Mouse (Mus musculus) c-Kit-positive CD71-positive TER-119-positive erythroid progenitor cells, embryonic 14.5 days (primary cell): Measurements from ENCODE around the gene Gps1.
A peak's percentile ranks its signal among the peaks of the same experiment; 100 is the strongest.
"Not testable (repeated sequence)": the region's sequence is repeated elsewhere in the genome, so short reads cannot be mapped to it uniquely, and the experiment has no call there.

Source experiments
- DNase-seq: peaks from one replicate; pipeline ENCODE4 v3.0.0-alpha.2; 2013; ENCODE audit warnings: low spot score

The Gps1 gene

DNA sequence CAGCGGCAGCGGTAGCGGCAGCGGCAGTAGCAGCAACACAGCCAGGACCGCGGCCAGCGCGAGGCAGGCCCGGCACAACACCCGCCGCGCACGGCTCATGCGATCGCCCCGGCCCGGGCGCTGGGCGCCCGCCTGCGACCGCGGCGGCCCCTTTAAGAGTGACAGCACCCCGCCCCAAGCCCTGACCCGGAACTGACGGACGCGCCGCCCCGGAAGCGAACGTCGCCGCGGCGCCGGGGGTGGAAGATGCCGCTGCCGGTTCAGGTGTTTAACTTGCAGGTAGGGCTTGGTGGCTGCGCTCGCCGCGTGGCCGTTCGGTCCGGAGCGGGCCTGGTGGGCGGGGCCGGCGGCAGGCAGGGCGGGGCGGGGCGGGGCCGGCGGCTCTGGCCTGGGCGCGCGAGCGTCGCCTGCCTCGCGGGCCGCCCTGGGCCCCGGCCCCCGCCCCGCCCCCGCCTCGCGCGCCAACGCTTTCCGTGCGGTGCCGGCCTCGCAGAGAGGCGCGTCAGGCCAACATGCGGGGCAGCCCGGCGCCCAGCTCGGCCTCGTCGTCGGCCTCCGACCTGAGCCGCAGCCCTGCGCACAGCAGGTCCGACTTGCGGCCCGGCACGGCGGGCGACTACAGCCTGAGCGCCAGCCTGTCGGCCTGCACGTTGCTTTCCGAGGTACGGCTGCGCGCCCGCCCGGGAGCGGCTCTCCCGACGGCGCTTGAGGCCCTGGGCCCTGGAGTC lies at the start of gene Gps1, which contains the start of gene Rfng:
Gene Gps1, plus strand, starts transcription at position 209 of the 728 bp plus-strand sequence.
Gene Rfng, minus strand, starts transcription at position 144 of the 728 bp plus-strand sequence.
- DNase-seq: peak; percentile 73

DNA sequence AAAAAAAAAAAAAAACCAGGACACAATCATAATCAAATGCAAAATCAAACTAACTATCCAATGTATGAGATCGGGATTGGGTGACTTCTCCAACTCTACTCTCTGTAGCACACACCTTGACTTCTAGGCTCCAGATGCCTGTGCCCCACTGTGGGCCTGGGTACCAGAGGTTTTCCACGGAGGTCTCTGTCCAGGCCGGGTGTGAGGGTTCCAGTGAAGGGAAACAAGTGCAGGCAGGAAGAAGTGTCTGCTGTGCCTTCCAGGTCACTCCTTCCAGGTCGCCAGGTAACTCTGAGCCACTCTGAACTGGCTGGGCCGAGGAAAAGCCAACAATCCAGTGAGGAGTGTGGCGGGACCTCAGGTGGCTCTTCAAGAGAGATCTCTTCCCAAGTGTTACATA lies 47.6 kb upstream of the Gps1 start:
- DNase-seq: no peak

DNA sequence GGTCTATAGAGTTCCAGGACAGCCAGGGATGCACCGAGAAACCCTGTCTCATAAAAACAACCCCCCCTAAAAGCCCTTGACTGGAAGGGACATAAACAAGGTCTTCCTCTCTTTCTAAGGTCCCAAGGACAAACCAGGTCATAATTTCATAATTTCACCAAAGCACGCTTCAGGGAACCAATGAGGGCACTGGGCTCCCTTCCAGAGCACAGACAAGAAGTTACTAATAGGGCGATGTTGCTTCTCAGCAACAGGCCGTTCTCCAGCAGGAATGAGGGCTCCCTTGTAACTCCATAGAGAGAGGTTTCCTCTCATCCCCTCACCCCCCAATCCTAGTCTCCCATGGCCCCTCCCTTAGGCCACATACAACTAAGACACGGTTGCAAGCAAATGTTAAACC lies 43.1 kb upstream of the Gps1 start:
- no peak for DNase-seq

GRCm38 (mm10) chr11:120744121-120744701 lies 39.9 kb upstream of the Gps1 start:
- DNase-seq: no peak

DNA sequence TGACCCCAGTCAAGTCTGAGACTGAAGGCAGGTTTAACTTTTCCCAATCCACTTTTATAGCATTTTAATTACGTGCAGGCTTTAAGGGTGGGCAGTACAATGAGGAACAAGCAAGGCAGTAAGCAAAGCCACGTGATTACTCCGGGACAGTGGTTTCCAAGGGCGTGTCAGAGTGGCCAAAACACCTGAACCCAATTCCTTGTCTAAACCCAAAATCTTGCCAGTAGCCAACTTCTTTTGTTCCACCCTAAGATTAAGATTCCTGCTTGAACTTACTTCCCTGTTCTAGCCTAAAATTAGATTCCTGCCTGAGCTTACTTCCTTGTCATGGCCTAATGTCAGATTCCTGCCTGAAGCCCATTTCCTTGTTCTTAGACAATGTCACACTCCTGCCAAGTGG lies 36.1 kb upstream of the Gps1 start:
- no peak for DNase-seq

GRCm38 (mm10) chr11:120749430-120749829 lies 34.6 kb upstream of the Gps1 start:
- peak; percentile 44 for DNase-seq

DNA sequence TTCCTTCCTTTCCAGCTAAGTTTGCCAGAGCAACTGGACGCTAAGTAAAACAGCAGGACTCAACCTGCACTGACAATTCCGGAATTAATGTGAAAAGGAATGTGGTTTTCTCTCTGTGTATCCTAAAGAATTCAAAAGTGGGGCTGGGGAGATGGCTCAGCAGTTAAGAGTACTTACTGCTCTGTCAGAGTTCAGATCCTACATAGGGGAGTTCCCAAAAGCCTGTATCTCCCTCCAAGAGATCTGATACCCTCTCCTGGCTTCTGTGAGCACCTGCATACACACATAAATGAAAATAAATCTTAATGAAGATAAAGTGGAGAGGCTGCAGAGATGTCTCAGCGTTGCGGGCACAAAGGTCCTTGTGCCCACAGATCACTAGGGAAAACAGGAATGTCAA lies 32.5 kb upstream of the Gps1 start:
- no peak for DNase-seq

DNA sequence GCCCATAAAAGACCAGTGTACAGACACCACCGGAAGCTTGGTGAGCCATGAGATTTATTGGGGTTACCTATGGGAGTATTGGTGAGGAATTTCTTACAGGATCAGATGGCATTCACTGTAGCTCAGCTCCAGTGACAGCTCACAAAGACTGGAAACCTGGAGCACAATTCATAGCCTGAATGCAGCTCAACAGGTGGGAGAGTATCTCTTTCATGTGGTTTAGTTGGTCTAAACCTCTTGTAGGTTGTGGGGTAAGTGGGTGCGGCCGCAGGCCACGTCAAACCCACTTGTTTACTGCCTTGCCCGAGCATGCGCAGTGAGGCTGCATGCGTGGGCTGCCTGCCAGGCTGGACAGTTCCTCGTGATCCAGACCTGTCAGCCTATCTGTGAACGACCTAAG lies 23.8 kb upstream of the Gps1 start:
- no peak for DNase-seq

GRCm38 (mm10) chr11:120761811-120762671 lies 22.0 kb upstream of the Gps1 start:
- DNase-seq: no peak

DNA sequence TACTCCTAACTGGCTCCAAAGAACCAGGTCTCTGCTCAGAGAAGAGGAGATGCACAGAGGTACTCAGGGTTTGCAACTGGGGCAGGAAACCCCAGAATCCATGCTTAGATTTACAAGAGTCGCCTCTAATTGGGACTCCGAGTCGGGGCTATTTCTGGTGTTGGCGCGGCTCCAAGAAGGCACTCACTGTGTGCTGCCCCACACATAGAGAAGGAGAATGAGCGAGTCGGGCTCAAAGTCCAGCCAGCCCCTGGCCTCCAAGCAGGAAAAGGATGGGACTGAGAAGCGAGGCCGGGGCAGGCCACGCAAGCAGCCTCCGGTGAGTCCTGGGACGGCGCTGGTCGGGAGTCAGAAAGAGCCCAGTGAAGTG lies 21.4 kb upstream of the Gps1 start, which contains the start of gene Hmga1b:
Gene Hmga1b, plus strand, starts transcription at position 123 of the 370 bp plus-strand sequence.
- not testable (repeated sequence) for DNase-seq

DNA sequence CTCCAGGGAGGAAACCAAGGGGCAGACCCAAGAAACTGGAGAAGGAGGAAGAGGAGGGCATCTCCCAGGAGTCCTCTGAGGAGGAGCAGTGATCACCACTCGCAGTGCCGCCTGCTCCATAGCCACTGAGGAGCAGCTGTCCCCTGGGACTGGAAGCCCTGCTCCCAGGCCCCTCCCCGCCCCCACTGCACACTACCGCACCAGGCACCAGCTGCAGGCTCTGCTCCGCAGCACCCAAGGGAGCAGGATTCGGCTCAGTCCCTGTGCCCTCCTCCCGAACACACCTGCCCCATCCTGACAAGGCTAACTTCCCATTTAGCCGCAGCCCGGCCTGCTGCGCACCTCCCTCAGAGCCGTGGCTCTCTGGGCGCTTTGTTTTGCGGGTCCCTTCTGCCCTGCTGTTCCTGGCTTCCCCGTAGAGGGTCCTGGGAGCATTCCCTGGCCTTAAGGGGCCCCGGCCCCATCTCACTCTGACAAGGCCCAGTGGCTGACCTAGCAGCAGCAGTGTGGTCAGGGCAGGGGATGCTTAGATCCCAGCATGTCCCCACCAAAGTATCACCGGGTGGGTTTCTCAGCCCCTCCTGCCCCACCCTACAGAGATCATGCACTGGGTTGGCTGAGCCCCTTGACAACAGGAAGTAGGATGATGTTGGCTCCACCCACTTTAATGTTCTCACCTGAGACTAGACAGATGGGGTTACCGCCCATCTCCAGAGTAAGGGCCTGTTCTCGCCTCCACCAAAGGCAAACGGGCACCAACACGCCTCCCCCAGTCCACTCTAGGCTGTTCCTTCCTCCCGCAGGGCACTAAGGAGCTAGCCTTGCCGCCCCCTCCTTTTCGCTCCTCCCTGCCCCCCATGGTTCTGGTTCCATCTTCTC lies 20.7 kb upstream of the Gps1 start:
- not testable (repeated sequence) for DNase-seq

DNA sequence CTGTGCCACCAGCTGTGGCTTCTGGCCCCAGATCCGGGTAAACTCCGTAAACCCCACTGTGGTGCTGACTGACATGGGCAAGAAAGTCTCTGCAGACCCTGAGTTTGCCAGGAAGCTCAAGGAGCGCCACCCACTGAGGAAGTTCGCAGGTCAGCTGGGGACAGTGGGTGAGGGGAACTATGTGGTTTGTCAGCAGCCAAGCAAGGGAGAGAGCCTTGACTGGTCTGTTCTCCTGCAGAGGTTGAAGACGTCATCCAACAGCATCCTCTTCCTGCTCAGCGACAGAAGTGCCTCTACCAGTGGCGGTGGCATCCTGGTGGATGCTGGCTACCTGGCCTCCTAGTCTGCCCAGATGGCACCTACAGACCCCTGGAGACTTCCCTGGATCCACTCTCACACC lies 17.0 kb upstream of the Gps1 start:
- DNase-seq: not testable (repeated sequence)

GRCm38 (mm10) chr11:120768206-120768605 lies 15.9 kb upstream of the Gps1 start:
- no peak for DNase-seq

GRCm38 (mm10) chr11:120772749-120773148 lies 11.3 kb upstream of the Gps1 start:
- no peak for DNase-seq

DNA sequence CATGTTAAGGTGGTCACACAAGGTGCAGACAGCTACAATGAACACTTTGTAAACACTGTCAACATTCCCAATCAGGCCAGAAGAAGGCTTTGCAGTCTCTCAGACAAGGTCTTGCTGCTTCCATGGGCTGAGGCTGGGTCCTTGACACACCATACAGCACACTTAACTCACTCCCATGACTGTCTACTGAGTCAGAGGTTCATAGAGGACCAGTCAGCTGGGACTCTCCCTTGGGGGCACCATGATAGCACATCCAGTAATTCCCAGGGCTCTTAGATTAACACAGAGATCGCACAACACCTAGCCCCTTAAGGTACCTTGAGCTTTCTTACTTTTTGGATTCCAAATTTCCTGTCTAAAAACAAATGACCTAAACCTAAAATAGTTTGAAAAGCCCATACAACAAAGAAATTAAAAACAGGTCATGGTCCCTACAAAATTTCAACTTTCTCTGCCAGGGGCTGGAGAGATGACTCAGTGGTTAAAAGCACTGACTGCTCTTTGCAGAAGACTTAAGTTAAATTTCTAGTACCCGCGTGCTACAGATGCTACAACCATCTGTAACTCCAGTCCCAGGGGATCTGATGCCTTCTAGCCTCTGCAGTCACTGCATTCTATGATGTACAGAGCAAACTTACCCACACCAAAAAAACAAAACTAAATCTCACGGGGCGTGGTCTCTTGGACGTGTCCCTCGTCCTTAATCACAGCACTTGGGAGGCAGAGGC lies 10.4 kb upstream of the Gps1 start:
- DNase-seq: no peak

DNA sequence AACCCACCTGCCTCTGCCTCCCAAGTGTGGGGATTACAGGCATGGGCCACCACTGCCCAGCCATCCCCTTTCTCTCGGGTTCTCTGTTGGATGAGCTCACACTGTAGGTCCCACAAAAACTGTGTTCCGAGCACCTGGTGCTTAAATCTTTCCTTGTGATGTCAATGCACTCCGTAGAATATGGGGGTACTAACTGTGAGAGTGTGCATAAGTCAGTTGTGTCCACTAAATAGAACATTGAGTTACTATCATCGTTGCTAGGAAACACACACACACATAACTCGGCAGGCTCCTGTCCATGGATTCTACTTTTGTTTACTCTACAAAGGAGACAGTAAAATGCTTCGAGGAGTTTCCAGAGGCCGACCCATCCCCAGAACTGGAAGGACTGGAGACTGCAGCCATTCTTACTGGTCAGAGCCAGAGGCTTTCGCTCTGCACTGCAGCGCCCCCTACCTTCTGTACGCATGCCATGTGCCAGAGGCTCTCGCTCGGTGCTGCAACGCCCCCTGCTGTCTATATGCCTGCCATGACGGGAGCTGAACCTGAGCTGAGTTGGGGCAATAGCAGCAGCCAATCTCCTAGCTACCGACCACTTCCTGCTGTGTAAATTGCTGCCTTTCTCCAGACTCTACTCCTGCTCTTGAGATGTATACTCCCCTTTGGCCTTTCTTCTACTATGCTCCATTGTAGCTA lies 8.2 kb upstream of the Gps1 start:
- peak; percentile 88 for DNase-seq

GRCm38 (mm10) chr11:120777123-120777522 lies 6.9 kb upstream of the Gps1 start:
- no peak for DNase-seq

DNA sequence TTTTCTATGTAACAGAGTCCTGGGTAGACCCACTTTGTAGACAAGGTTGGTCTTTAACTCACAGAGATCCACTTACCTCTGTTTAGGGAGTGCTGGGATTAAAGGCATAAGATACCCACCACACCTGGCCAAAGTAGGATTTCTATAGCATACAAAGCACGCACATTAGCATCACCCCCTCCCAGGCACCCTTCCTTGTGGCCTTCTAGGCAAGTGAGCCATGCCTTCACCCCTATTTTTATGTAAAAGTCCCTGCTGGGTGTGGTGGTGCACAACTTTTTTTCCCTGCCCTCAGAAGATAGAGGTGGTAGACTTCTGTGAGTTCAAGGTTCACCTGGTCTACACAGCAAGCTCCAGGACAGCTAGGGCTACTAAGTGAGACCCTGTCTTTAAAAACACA lies 4.2 kb upstream of the Gps1 start:
- no peak for DNase-seq

DNA sequence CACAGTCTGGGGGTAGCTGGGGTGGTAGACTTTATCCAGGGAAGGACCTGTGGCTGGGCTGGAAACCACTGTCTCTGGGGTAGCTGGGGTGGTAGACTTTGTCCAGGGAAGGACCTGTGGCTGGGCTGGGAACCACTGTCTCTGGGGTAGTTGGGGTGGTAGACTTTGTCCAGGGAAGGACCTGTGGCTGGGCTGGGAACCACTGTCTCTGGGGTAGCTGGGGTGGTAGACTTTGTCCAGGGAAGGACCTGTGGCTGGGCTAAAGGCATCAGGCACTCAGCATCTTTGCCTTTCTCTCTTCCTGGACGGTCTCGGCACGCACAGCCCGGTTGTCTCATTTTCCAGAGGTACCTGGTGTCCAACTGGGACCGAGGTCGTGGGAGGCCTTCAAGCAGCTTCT lies 2.7 kb upstream of the Gps1 start:
- DNase-seq: not testable (repeated sequence)

GRCm38 (mm10) chr11:120783426-120784063 lies 527 bp upstream of the Gps1 start:
- no peak for DNase-seq
